Mouse (Mus musculus): Measurements from ENCODE around the gene Lrrc75b. TPM values are rescaled to one million over a fixed set of nuclear protein-coding genes. Genes with fewer than 3 reads are reported as not detected.

The Lrrc75b gene
- total RNA-seq (2023): 4.6 and 4.7 TPM in 2 replicates

GRCm38 (mm10) chr10:75559676-75560548 lies at the start of gene Lrrc75b:
Lrrc75b (minus strand) TSS chr10:75560330.

GRCm38 (mm10) chr10:75589129-75589528 lies 29.0 kb upstream of the Lrrc75b start, which contains the start of gene Ggt5:
Ggt5 (plus strand) TSS chr10:75589340.

GRCm38 (mm10) chr10:75561071-75561654 lies 1.0 kb upstream of the Lrrc75b start, which contains the start of gene Ggt1:
Ggt1 (plus strand) TSS chr10:75561604.

GRCm38 (mm10) chr10:75517758-75518143 lies 42.4 kb downstream of the Lrrc75b start, which contains the start of gene Gucd1:
Gucd1 (minus strand) TSS chr10:75517972.

GRCm38 (mm10) chr10:75517073-75517757 lies 42.9 kb downstream of the Lrrc75b start, which contains the start of gene Snrpd3:
Snrpd3 (plus strand) TSS chr10:75517551.

Other genes with a start within 250 kb of the Lrrc75b start
- gene Adora2a, start 243.5 kb downstream of the Lrrc75b start, total RNA-seq (2023): 2.0 and 2.6 TPM in 2 replicates
- 0.63 and 1.2 TPM in 2 replicates for gene Upb1, start 159.2 kb downstream of the Lrrc75b start, total RNA-seq (2023)
- gene Snrpd3, start 42.8 kb downstream of the Lrrc75b start, total RNA-seq (2023): 46.2 and 47.1 TPM in 2 replicates
- gene Gucd1, start 42.4 kb downstream of the Lrrc75b start, total RNA-seq (2023): 56.3 and 61.9 TPM in 2 replicates
- gene Ggt1, start 1.3 kb upstream of the Lrrc75b start, total RNA-seq (2023): 16.3 and 24.8 TPM in 2 replicates
- 27.9 and 34.1 TPM in 2 replicates for gene Ggt5, start 29.0 kb upstream of the Lrrc75b start, total RNA-seq (2023)
- gene Susd2, start 83.7 kb upstream of the Lrrc75b start, total RNA-seq (2023): 0.44 and 0.52 TPM in 2 replicates
- 43.4 and 62.8 TPM in 2 replicates for gene Cabin1, start 204.0 kb upstream of the Lrrc75b start, total RNA-seq (2023)
- gene Ddt, start 213.1 kb upstream of the Lrrc75b start, total RNA-seq (2023): 8.1 and 10.5 TPM in 2 replicates
- not detected in 2 replicates for gene Gm20441, start 220.6 kb upstream of the Lrrc75b start, total RNA-seq (2023)
- 2.7 and 3.1 TPM in 2 replicates for gene Gstt3, start 221.1 kb upstream of the Lrrc75b start, total RNA-seq (2023)
- not detected in 2 replicates for gene Gstt1, start 238.3 kb upstream of the Lrrc75b start, total RNA-seq (2023)

Measured in neutrophil, adult 65 days (primary cell).